Mouse (Mus musculus): ENCODE results near the gene Brap. TPM values are rescaled to one million over a fixed set of nuclear protein-coding genes. Genes with fewer than 3 reads are reported as not detected.
A peak's percentile ranks its signal among the peaks of the same experiment; 100 is the strongest.

Gene Brap
- polyA plus RNA-seq, 1 experiment, result 31.9 TPM

- Histone ChIP-seq H3K4me1 (ENCODE audit: control insufficient read depth, insufficient read depth, low read length) (peaks cover 3% of the 10 kb centered on the region), H3K4me3 (ENCODE audit: low read depth, low read length) (peak overlapping the region; percentile 51), H3K36me3 (ENCODE audit: control insufficient read depth, insufficient read depth, low read length, poor library complexity, severe bottlenecking) (no peaks in the 10 kb centered on the region), H3K9ac (ENCODE audit: low read depth, poor library complexity, severe bottlenecking) (peak overlapping the region; percentile 100), H3K27ac (ENCODE audit: insufficient read depth, low read length) (peak overlapping the region; percentile 77), H3K27me3 (ENCODE audit: control insufficient read depth, insufficient read depth, low read length, poor library complexity, severe bottlenecking) (no peaks in the 10 kb centered on the region), H3K9me3 (replicated peaks; ENCODE audit: control insufficient read depth, insufficient read depth, low read length, poor library complexity, severe bottlenecking) (no peaks in the 10 kb centered on the region)
- no peak for TF ChIP-seq CTCF (IDR thresholded peaks at IDR 0.05; ENCODE audit: low read depth, low read length)
- TF ChIP-seq EP300 (IDR thresholded peaks at IDR 0.05; ENCODE audit: insufficient read depth, low read depth, low read length), result no peak
- no peak for TF ChIP-seq POLR2A (IDR thresholded peaks at IDR 0.05; ENCODE audit: insufficient read depth, low read length)
Observed at GRCm38 (mm10) chr5:121710402-121710801, 50.0 kb downstream of the Brap start.

DNA sequence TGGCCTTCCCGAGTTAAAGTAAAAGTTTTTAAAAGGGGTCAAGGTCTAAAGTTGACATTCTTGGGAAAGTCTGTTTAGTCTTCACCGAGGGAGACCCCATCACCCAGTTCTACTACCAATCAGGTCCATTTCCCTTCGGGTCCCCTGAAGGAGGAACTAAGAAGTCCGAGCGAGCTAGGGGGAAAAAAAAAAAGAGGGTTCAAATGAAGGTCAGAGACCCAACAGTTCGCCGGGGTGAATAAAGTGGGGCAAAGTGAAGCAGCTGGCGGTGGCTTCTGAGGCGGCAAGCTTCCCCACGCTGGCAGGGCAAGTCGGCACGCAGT, 50.4 kb downstream of the Brap start:
- Histone ChIP-seq H3K4me3 (ENCODE audit: low read depth, low read length) (peak overlapping the region; percentile 72), H3K27me3 (ENCODE audit: control insufficient read depth, insufficient read depth, low read length, poor library complexity, severe bottlenecking) (no peaks in the 10 kb centered on the region), H3K9ac (ENCODE audit: low read depth, poor library complexity, severe bottlenecking) (peak overlapping the region; percentile 100), H3K9me3 (replicated peaks; ENCODE audit: control insufficient read depth, insufficient read depth, low read length, poor library complexity, severe bottlenecking) (no peaks in the 10 kb centered on the region), H3K36me3 (ENCODE audit: control insufficient read depth, insufficient read depth, low read length, poor library complexity, severe bottlenecking) (no peaks in the 10 kb centered on the region), H3K4me1 (ENCODE audit: control insufficient read depth, insufficient read depth, low read length) (peaks cover 3% of the 10 kb centered on the region), H3K27ac (ENCODE audit: insufficient read depth, low read length) (peak overlapping the region; percentile 77)
- TF ChIP-seq EP300 (IDR thresholded peaks at IDR 0.05; ENCODE audit: insufficient read depth, low read depth, low read length) (no peak), CTCF (IDR thresholded peaks at IDR 0.05; ENCODE audit: low read depth, low read length) (no peak), POLR2A (IDR thresholded peaks at IDR 0.05; ENCODE audit: insufficient read depth, low read length) (no peak)

GRCm38 (mm10) chr5:121711174-121711927, 51.0 kb downstream of the Brap start, which contains the start of gene Atxn2:
Gene Atxn2 (plus strand): TSS chr5:121711337.
- peaks cover 3% of the 10 kb centered on the region for H3K4me1 ChIP-seq (ENCODE audit: control insufficient read depth, insufficient read depth, low read length)
- no peaks in the 10 kb centered on the region for H3K27me3 ChIP-seq (ENCODE audit: control insufficient read depth, insufficient read depth, low read length, poor library complexity, severe bottlenecking)
- TF ChIP-seq POLR2A (IDR thresholded peaks at IDR 0.05; ENCODE audit: insufficient read depth, low read length) (peak; percentile 84), EP300 (IDR thresholded peaks at IDR 0.05; ENCODE audit: insufficient read depth, low read depth, low read length) (0 out of 2 replicates have a peak, but pooled peaks have one; percentile 41), CTCF (IDR thresholded peaks at IDR 0.05; ENCODE audit: low read depth, low read length) (no peak)
- peak within 1 kb of the TSS; percentile 100 for H3K9ac ChIP-seq (ENCODE audit: low read depth, poor library complexity, severe bottlenecking)
- H3K36me3 ChIP-seq (ENCODE audit: control insufficient read depth, insufficient read depth, low read length, poor library complexity, severe bottlenecking), result no peaks in the 10 kb centered on the region
- no peaks in the 10 kb centered on the region for H3K9me3 ChIP-seq (replicated peaks; ENCODE audit: control insufficient read depth, insufficient read depth, low read length, poor library complexity, severe bottlenecking)
- peak within 1 kb of the TSS; percentile 72 for H3K4me3 ChIP-seq (ENCODE audit: low read depth, low read length)
- H3K27ac ChIP-seq (ENCODE audit: insufficient read depth, low read length), result peak within 1 kb of the TSS; percentile 77

DNA sequence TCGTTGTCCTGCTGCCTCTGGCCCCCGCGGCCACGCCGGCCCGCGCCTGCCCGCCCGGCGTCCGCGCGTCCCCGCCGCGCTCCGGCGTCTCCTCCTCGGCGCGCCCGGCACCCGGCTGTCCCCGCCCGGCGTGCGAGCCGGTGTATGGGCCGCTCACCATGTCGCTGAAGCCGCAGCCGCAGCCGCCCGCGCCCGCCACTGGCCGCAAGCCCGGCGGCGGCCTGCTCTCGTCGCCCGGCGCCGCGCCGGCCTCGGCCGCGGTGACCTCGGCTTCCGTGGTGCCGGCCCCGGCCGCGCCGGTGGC, 51.5 kb downstream of the Brap start:
- Histone ChIP-seq H3K4me1 (ENCODE audit: control insufficient read depth, insufficient read depth, low read length) (peaks cover 3% of the 10 kb centered on the region), H3K27ac (ENCODE audit: insufficient read depth, low read length) (0 out of 2 replicates have a peak overlapping the region, but pooled peaks have one; percentile 15), H3K36me3 (ENCODE audit: control insufficient read depth, insufficient read depth, low read length, poor library complexity, severe bottlenecking) (no peaks in the 10 kb centered on the region), H3K9ac (ENCODE audit: low read depth, poor library complexity, severe bottlenecking) (peak overlapping the region; percentile 100), H3K4me3 (ENCODE audit: low read depth, low read length) (peak overlapping the region; percentile 69), H3K27me3 (ENCODE audit: control insufficient read depth, insufficient read depth, low read length, poor library complexity, severe bottlenecking) (no peaks in the 10 kb centered on the region), H3K9me3 (replicated peaks; ENCODE audit: control insufficient read depth, insufficient read depth, low read length, poor library complexity, severe bottlenecking) (no peaks in the 10 kb centered on the region)
- TF ChIP-seq CTCF (IDR thresholded peaks at IDR 0.05; ENCODE audit: low read depth, low read length) (no peak), EP300 (IDR thresholded peaks at IDR 0.05; ENCODE audit: insufficient read depth, low read depth, low read length) (no peak), POLR2A (IDR thresholded peaks at IDR 0.05; ENCODE audit: insufficient read depth, low read length) (no peak)

- Histone ChIP-seq H3K4me1 (ENCODE audit: control insufficient read depth, insufficient read depth, low read length) (peaks cover 3% of the 10 kb centered on the region), H3K27ac (ENCODE audit: insufficient read depth, low read length) (no peak overlapping the region), H3K36me3 (ENCODE audit: control insufficient read depth, insufficient read depth, low read length, poor library complexity, severe bottlenecking) (0 out of 2 replicates have a peak, but pooled peaks cover 3% of the 10 kb centered on the region), H3K27me3 (ENCODE audit: control insufficient read depth, insufficient read depth, low read length, poor library complexity, severe bottlenecking) (no peaks in the 10 kb centered on the region), H3K9me3 (replicated peaks; ENCODE audit: control insufficient read depth, insufficient read depth, low read length, poor library complexity, severe bottlenecking) (no peaks in the 10 kb centered on the region), H3K9ac (ENCODE audit: low read depth, poor library complexity, severe bottlenecking) (peak overlapping the region; percentile 100), H3K4me3 (ENCODE audit: low read depth, low read length) (peak overlapping the region; percentile 69)
- TF ChIP-seq EP300 (IDR thresholded peaks at IDR 0.05; ENCODE audit: insufficient read depth, low read depth, low read length) (no peak), POLR2A (IDR thresholded peaks at IDR 0.05; ENCODE audit: insufficient read depth, low read length) (no peak), CTCF (IDR thresholded peaks at IDR 0.05; ENCODE audit: low read depth, low read length) (no peak)
Observed at GRCm38 (mm10) chr5:121712232-121712933, 52.0 kb downstream of the Brap start.
